Mouse (Mus musculus) midbrain, embryonic 13.5 days (tissue): ENCODE measurements at regions not wholly inside any gene's neighbourhood (a gene's known extent, or its start where the extent isn't known, plus 50 kb on each side); places are given as distances from the start of the nearest gene placed in this dataset.
A peak's percentile ranks its signal among the peaks of the same experiment; 100 is the strongest.

Source experiments
- ATAC-seq: fragments of 200-750 bp; cut with Nextera tagmentation; 2 replicates; pipeline ENCODE4 v1.8.0; 2017; ENCODE audit warnings: mild to moderate bottlenecking, moderate TSS enrichment, moderate library complexity
- H3K27ac ChIP-seq: fragments of 300-500 bp; sonication (generic); 2 replicates; pipeline ENCODE4 v1.5.1; 2015; ENCODE audit warnings: inconsistent platforms, mild to moderate bottlenecking, moderate library complexity
- H3K27me3 ChIP-seq: fragments of 300-500 bp; sonication (generic); 2 replicates; pipeline ENCODE4 v1.6.1; 2015; ENCODE audit warnings: mild to moderate bottlenecking, inconsistent platforms
- H3K36me3 ChIP-seq: fragments of 300-500 bp; sonication (generic); 2 replicates; pipeline ENCODE4 v1.6.1; 2015; ENCODE audit warnings: mild to moderate bottlenecking, inconsistent platforms
- H3K4me1 ChIP-seq: fragments of 300-500 bp; sonication (generic); replicated peaks from 2 replicates; pipeline ENCODE4 v1.6.1; 2015; ENCODE audit warnings: inconsistent platforms
- H3K4me2 ChIP-seq: fragments of 300-500 bp; sonication (generic); replicated peaks from 2 replicates; pipeline ENCODE4 v1.6.1; 2015; ENCODE audit warnings: moderate library complexity, mild to moderate bottlenecking, inconsistent platforms
- H3K4me3 ChIP-seq: fragments of 300-500 bp; sonication (generic); replicated peaks from 2 replicates; pipeline ENCODE4 v1.5.1; 2015; ENCODE audit warnings: mild to moderate bottlenecking, inconsistent platforms
- H3K9ac ChIP-seq: fragments of 300-500 bp; sonication (generic); replicated peaks from 2 replicates; pipeline ENCODE4 v1.6.1; 2015; ENCODE audit warnings: mild to moderate bottlenecking, inconsistent platforms
- H3K9me3 ChIP-seq: fragments of 300-500 bp; sonication (generic); 2 replicates; pipeline ENCODE4 v1.6.1; 2016; ENCODE audit warnings: mild to moderate bottlenecking, inconsistent platforms
- WGBS: fragments of 180-500 bp; shearing (Covaris S2); methylation state at CpG from one replicate; pipeline ENCODE4 v1.1.7; 2015; 5-methylcytosine and 5-hydroxymethylcytosine counted together

DNA sequence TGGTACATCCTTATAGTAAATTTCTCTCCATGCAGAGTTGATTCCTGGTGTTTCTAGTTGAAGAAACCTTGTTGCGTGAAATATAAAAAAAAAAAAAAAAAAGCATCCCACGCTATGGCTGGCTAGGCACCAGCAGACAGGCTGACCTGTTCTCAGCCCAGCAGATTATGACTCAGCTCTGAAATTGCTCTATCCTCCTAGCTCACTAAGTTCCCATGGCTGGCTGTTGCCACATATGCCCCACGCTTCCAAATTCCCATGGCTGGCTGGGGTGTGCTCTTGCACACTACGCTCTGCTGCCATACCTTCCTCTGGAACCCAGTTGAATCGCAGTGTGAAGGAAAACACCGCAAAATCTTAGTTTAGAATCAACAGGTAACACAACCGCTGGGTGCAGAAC lies 270.1 kb downstream of the Mid1ip1 start:
- Histone ChIP-seq H3K36me3 (no peaks in the 10 kb centered on the region), H3K27me3 (0 out of 2 replicates have a peak, but pooled peaks cover 3% of the 10 kb centered on the region), H3K4me2 (no peak overlapping the region), H3K9ac (no peak overlapping the region), H3K9me3 (no peaks in the 10 kb centered on the region), H3K4me1 (no peaks in the 10 kb centered on the region), H3K4me3 (no peak overlapping the region), H3K27ac (no peak overlapping the region)
- 91% methylated on average over 7 of the region's 7 CpGs for WGBS
- no peak for ATAC-seq

GRCm38 (mm10) chrX:10991871-10992210 lies 277.0 kb downstream of the Mid1ip1 start:
- Histone ChIP-seq H3K9ac (no peak overlapping the region), H3K4me2 (peak overlapping the region; percentile 51), H3K4me3 (peak overlapping the region; percentile 15; the same call in 1 of the 2 replicates), H3K9me3 (no peaks in the 10 kb centered on the region), H3K4me1 (peaks cover 24% of the 10 kb centered on the region), H3K36me3 (no peaks in the 10 kb centered on the region), H3K27ac (peak overlapping the region; percentile 87), H3K27me3 (0 out of 2 replicates have a peak, but pooled peaks cover 6% of the 10 kb centered on the region)
- ATAC-seq = no peak; the same call in 1 of the 2 replicates
- WGBS = 29% methylated on average over 6 of the region's 6 CpGs

- 23% methylated on average over 19 of the region's 19 CpGs for WGBS
- H3K9ac ChIP-seq = peak overlapping the region; percentile 28; the same call in 1 of the 2 replicates
- H3K9me3 ChIP-seq = no peaks in the 10 kb centered on the region
- peak; percentile 80 for ATAC-seq
- H3K4me1 ChIP-seq = peaks cover 24% of the 10 kb centered on the region
- H3K4me3 ChIP-seq = peak overlapping the region; percentile 15
- H3K27ac ChIP-seq = peak overlapping the region; percentile 87
- no peaks in the 10 kb centered on the region for H3K36me3 ChIP-seq
- peak overlapping the region; percentile 51 for H3K4me2 ChIP-seq
- 0 out of 2 replicates have a peak, but pooled peaks cover 6% of the 10 kb centered on the region for H3K27me3 ChIP-seq
Measured at GRCm38 (mm10) chrX:10992211-10993004, 277.6 kb downstream of the Mid1ip1 start.

DNA sequence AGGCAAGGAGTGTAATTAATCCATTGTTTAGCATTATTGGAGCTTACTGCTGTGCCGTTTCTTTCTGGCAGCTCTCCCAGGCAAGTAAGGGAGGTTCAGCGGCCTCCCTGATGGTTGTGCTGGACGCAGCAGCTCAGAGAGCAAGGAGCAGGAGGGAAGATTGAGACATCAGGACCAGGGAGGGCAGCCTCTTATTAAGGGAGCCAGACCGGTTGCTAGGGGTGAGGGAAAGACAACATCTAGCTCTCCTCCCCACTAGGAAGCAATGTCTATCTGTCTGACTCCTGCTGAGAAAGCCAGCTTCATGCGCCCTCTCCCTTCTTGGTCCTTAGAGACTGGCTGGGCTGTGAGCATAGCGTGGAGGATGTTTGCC lies 278.2 kb downstream of the Mid1ip1 start:
- H3K9me3 ChIP-seq = no peaks in the 10 kb centered on the region
- peak; percentile 73 for ATAC-seq
- 28% methylated on average over 6 of the region's 6 CpGs for WGBS
- 0 out of 2 replicates have a peak overlapping the region, but pooled peaks have one; percentile 15 for H3K4me3 ChIP-seq
- peak overlapping the region; percentile 51 for H3K4me2 ChIP-seq
- H3K27ac ChIP-seq = peak overlapping the region; percentile 87
- H3K27me3 ChIP-seq = 0 out of 2 replicates have a peak, but pooled peaks cover 6% of the 10 kb centered on the region
- no peak overlapping the region for H3K9ac ChIP-seq
- no peaks in the 10 kb centered on the region for H3K36me3 ChIP-seq
- peaks cover 24% of the 10 kb centered on the region for H3K4me1 ChIP-seq

GRCm38 (mm10) chrX:10994910-10995309 lies 280.1 kb downstream of the Mid1ip1 start:
- H3K4me2 ChIP-seq = no peak overlapping the region
- ATAC-seq = no peak

GRCm38 (mm10) chrX:11001180-11001579 lies 286.4 kb downstream of the Mid1ip1 start:
- Histone ChIP-seq H3K36me3 (no peaks in the 10 kb centered on the region), H3K27ac (no peak overlapping the region), H3K9ac (no peak overlapping the region), H3K4me3 (no peak overlapping the region), H3K4me2 (no peak overlapping the region), H3K27me3 (no peaks in the 10 kb centered on the region), H3K4me1 (no peaks in the 10 kb centered on the region), H3K9me3 (no peaks in the 10 kb centered on the region)
- 88% methylated on average over 3 of the region's 3 CpGs for WGBS
- no peak for ATAC-seq

More at GRCm38 (mm10) chrX:10994910-10995309, 280.1 kb downstream of the Mid1ip1 start:
- Histone ChIP-seq H3K4me1 (peaks cover 24% of the 10 kb centered on the region), H3K36me3 (no peaks in the 10 kb centered on the region), H3K9me3 (no peaks in the 10 kb centered on the region), H3K27ac (no peak overlapping the region), H3K27me3 (0 out of 2 replicates have a peak, but pooled peaks cover 3% of the 10 kb centered on the region), H3K4me3 (no peak overlapping the region), H3K9ac (no peak overlapping the region)

DNA sequence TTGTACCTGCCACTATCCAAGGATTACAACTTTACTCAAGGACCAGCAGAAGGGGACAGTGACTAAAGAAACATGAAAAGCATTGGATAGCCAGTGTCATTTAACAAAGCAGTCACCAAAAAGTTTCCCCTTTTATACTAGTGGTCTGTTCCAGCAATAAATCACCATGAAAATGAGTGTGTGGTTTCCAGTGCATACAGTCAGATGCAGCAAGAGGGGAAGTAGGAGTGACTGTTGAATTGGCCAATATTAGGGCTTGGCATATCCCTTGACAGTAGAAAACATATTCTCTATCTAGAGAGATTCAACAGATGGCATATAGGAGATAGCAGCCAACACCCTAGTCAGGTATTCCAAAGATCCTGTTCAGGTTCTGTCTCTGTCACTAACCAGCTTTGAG lies 259.8 kb upstream of the H2al1a start:
- H3K9ac ChIP-seq = no peak overlapping the region
- H3K9me3 ChIP-seq = no peaks in the 10 kb centered on the region
- H3K27me3 ChIP-seq = no peaks in the 10 kb centered on the region
- no peaks in the 10 kb centered on the region for H3K4me1 ChIP-seq
- no peak for ATAC-seq
- H3K4me2 ChIP-seq = no peak overlapping the region
- no peak overlapping the region for H3K4me3 ChIP-seq
- H3K27ac ChIP-seq = no peak overlapping the region
- no peaks in the 10 kb centered on the region for H3K36me3 ChIP-seq

DNA sequence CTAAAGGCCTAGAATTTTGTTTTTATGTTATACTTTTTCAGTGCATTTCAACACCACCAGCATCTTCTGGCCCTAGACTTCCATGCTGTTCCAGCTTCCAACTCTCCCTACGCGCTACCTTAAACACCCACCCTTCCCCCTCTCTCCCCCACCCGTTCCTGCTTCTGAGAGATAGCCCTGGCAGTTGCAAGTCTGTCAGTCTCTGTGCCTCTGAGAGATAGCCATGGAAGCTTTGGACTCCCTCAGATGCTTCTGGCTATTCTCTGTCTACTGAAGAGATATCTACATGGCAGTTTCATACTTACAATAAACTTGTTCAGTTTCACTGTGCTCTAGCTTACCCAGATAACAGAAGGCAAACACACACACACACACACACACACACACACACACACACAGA lies 252.3 kb upstream of the H2al1a start:
- no peak overlapping the region for H3K4me2 ChIP-seq
- no peaks in the 10 kb centered on the region for H3K4me1 ChIP-seq
- H3K27ac ChIP-seq = no peak overlapping the region
- H3K36me3 ChIP-seq = no peaks in the 10 kb centered on the region
- ATAC-seq = no peak
- no peak overlapping the region for H3K4me3 ChIP-seq
- no peaks in the 10 kb centered on the region for H3K27me3 ChIP-seq
- H3K9me3 ChIP-seq = no peaks in the 10 kb centered on the region
- 92% methylated on average over 3 of the region's 3 CpGs for WGBS
- no peak overlapping the region for H3K9ac ChIP-seq

- Histone ChIP-seq H3K27ac (no peak overlapping the region), H3K9me3 (no peaks in the 10 kb centered on the region), H3K9ac (no peak overlapping the region), H3K27me3 (0 out of 2 replicates have a peak, but pooled peaks cover 4% of the 10 kb centered on the region), H3K36me3 (no peaks in the 10 kb centered on the region), H3K4me1 (peaks cover 7% of the 10 kb centered on the region; the same call in 1 of the 2 replicates), H3K4me2 (no peak overlapping the region), H3K4me3 (no peak overlapping the region)
- no peak for ATAC-seq
- 67% methylated on average over 3 of the region's 3 CpGs for WGBS
Measured at GRCm38 (mm10) chrX:11082171-11082570, 216.9 kb upstream of the H2al1a start.

GRCm38 (mm10) chrX:11082845-11083244 lies 216.2 kb upstream of the H2al1a start:
- 86% methylated on average over 3 of the region's 3 CpGs for WGBS
- H3K9me3 ChIP-seq = no peaks in the 10 kb centered on the region
- H3K9ac ChIP-seq = no peak overlapping the region
- H3K4me3 ChIP-seq = no peak overlapping the region
- H3K27ac ChIP-seq = no peak overlapping the region
- H3K4me1 ChIP-seq = peaks cover 7% of the 10 kb centered on the region; the same call in 1 of the 2 replicates
- H3K36me3 ChIP-seq = no peaks in the 10 kb centered on the region
- H3K4me2 ChIP-seq = no peak overlapping the region
- H3K27me3 ChIP-seq = 0 out of 2 replicates have a peak, but pooled peaks cover 4% of the 10 kb centered on the region
- ATAC-seq = no peak

DNA sequence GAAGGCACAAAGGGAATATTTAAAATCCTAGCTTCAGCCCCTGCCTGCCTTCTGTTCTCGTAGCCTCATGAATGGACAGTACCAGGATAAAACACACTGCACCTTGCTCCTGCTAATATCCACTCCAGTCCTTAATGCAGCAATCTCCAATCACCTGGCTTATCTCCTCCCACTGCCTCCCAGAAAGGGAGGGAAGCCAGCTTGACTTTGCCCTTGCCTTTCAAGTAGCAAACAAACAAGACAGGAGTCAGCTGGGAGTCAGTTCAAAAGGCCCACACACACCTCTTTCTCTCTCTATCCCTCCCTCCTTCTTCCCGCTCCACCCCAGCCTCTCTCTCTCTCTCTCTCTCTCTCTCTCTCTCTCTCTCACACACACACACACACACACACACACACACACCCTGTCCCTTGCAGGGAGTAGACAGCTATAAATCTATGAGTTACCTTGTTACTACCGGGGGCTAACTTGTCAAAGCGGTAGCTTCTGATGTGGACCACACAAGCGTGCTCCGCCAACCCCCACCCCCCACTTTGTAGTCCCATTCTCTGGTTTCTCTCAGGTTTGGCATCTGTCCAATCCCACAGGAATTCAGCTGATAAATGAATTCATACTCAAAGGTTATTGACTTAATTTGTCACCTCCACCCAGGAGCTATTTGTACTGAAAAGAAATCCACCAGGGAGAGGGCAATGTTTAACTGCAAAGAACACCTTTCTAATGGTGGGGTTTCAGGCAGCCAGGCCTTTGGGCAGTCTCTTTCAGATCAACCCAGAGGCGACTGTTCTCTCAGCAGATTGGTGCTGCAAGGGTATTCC lies 212.6 kb upstream of the H2al1a start:
- no peak overlapping the region; the same call in 1 of the 2 replicates for H3K27ac ChIP-seq

GRCm38 (mm10) chrX:11087913-11088312 lies 211.1 kb upstream of the H2al1a start:
- no peak overlapping the region for H3K9ac ChIP-seq
- H3K4me2 ChIP-seq = peak overlapping the region; percentile 36
- H3K4me3 ChIP-seq = no peak overlapping the region
- H3K9me3 ChIP-seq = no peaks in the 10 kb centered on the region
- peak overlapping the region; percentile 44; the same call in 1 of the 2 replicates for H3K27ac ChIP-seq
- no peaks in the 10 kb centered on the region for H3K36me3 ChIP-seq
- WGBS = 31% methylated on average over 14 of the region's 14 CpGs
- peaks cover 7% of the 10 kb centered on the region; the same call in 1 of the 2 replicates for H3K4me1 ChIP-seq
- 0 out of 2 replicates have a peak, but pooled peaks cover 4% of the 10 kb centered on the region for H3K27me3 ChIP-seq
- ATAC-seq = peak; percentile 62

More for the DNA sequence above, 212.6 kb upstream of the H2al1a start:
- WGBS = 60% methylated on average over 6 of the region's 7 CpGs
- Histone ChIP-seq H3K4me1 (peaks cover 7% of the 10 kb centered on the region; the same call in 1 of the 2 replicates), H3K4me2 (no peak overlapping the region), H3K9ac (no peak overlapping the region), H3K4me3 (no peak overlapping the region), H3K36me3 (no peaks in the 10 kb centered on the region), H3K27me3 (0 out of 2 replicates have a peak, but pooled peaks cover 4% of the 10 kb centered on the region), H3K9me3 (no peaks in the 10 kb centered on the region)
- peak; percentile 38; the same call in 1 of the 2 replicates for ATAC-seq
